Mouse (Mus musculus) forebrain, embryonic 15.5 days (tissue): Measurements from ENCODE around the gene Tspan1. TPM values are rescaled to one million over a fixed set of nuclear protein-coding genes. Genes with fewer than 3 reads are reported as not detected.

Experiments
- polyA plus RNA-seq: library from polyadenylated mRNA; unstranded; fragments of >200 nt; fragmentation: Nextera tagmentation; extraction: Ambion mirVana; gene quantifications from 2 replicates; pipeline ENCODE4 v1.2.1, GENCODE M21; 2015

Gene Tspan1
- polyA plus RNA-seq, 1 experiment from 2014 or later = 0.28 TPM

Other genes with a start within 250 kb of the Tspan1 start
- 0.23 TPM in 1 of 2 replicates, not detected in the other for gene Dmbx1, start 227.7 kb downstream of the Tspan1 start, polyA plus RNA-seq
- 11.0 and 12.7 TPM in 2 replicates for gene Faah, start 149.7 kb downstream of the Tspan1 start, polyA plus RNA-seq
- 13.3 and 15.0 TPM in 2 replicates for gene Nsun4, start 113.7 kb downstream of the Tspan1 start, polyA plus RNA-seq
- 423 and 473 TPM in 2 replicates for gene Uqcrh, start 92.5 kb downstream of the Tspan1 start, polyA plus RNA-seq
- gene Lrrc41, start 92.3 kb downstream of the Tspan1 start, polyA plus RNA-seq = 64.5 and 66.3 TPM in 2 replicates
- 21.2 and 23.0 TPM in 2 replicates for gene Rad54l, start 43.9 kb downstream of the Tspan1 start, polyA plus RNA-seq
- 63.5 and 66.1 TPM in 2 replicates for gene Pomgnt1, start 43.8 kb downstream of the Tspan1 start, polyA plus RNA-seq
- gene Lurap1, start 16.3 kb downstream of the Tspan1 start, polyA plus RNA-seq = 2.4 TPM in 2 replicates
- not detected in 2 replicates for gene 1700042G07Rik, start 5.8 kb upstream of the Tspan1 start, polyA plus RNA-seq
- gene Gm49337, start 5.8 kb upstream of the Tspan1 start, polyA plus RNA-seq = not detected in 2 replicates
- gene Pik3r3, start 54.0 kb upstream of the Tspan1 start, polyA plus RNA-seq = 80.2 and 81.1 TPM in 2 replicates